Mouse (Mus musculus) kidney, embryonic 16.5 days (tissue): ENCODE results near the gene Tnp2. TPM values are rescaled to one million over a fixed set of nuclear protein-coding genes. Genes with fewer than 3 reads are reported as not detected.

Source experiments
- ATAC-seq: fragments of 200-750 bp; cut with Nextera tagmentation; 2 replicates; pipeline ENCODE4 v1.8.0; 2017; ENCODE audit warnings: moderate TSS enrichment; ENCODE audit not compliant: low FRiP score, low TSS enrichment
- H3K27ac ChIP-seq: fragments of 300-500 bp; sonication (generic); 2 replicates; pipeline ENCODE4 v1.5.1; 2014; ENCODE audit warnings: low read length
- H3K27me3 ChIP-seq: fragments of 300-500 bp; sonication (generic); 2 replicates; pipeline ENCODE4 v1.6.1; 2014; ENCODE audit warnings: low read length, control low read depth, mixed read lengths; ENCODE audit not compliant: insufficient read depth
- H3K36me3 ChIP-seq: fragments of 300-500 bp; sonication (generic); 2 replicates; pipeline ENCODE4 v1.6.1; 2014; ENCODE audit warnings: low read length, control low read depth, mixed read lengths; ENCODE audit not compliant: insufficient read depth
- H3K4me1 ChIP-seq: fragments of 300-500 bp; sonication (generic); 2 replicates; pipeline ENCODE4 v1.6.1; 2014; ENCODE audit warnings: low read length, control low read depth, mixed read lengths; ENCODE audit not compliant: insufficient read depth
- H3K4me2 ChIP-seq: fragments of 300-500 bp; sonication (generic); replicated peaks from 2 replicates; pipeline ENCODE4 v1.6.1; 2014; ENCODE audit warnings: low read depth, low read length
- H3K4me3 ChIP-seq: fragments of 300-500 bp; sonication (generic); 2 replicates; pipeline ENCODE4 v1.5.1; 2014; ENCODE audit warnings: mild to moderate bottlenecking, low read length
- H3K9ac ChIP-seq: fragments of 300-500 bp; sonication (generic); replicated peaks from 2 replicates; pipeline ENCODE4 v1.6.1; 2014; ENCODE audit warnings: low read length
- H3K9me3 ChIP-seq: fragments of 300-500 bp; sonication (generic); 2 replicates; pipeline ENCODE4 v1.6.1; 2016; ENCODE audit warnings: low read length, control low read depth
- WGBS: fragments of 180-500 bp; shearing (Covaris S2); extraction: QIAGEN DNeasy Blood & Tissue Kit; methylation state at CpG from one replicate; pipeline ENCODE4 v1.1.7; 2014; 5-methylcytosine and 5-hydroxymethylcytosine counted together
- polyA plus RNA-seq: library from polyadenylated mRNA; unstranded; fragments of >200 nt; fragmentation: Nextera tagmentation; extraction: Ambion mirVana; gene quantifications from 2 replicates; pipeline ENCODE4 v1.2.1, GENCODE M21; 2015

Tnp2 gene
- polyA plus RNA-seq, 1 experiment from 2014 or later, result not detected

DNA sequence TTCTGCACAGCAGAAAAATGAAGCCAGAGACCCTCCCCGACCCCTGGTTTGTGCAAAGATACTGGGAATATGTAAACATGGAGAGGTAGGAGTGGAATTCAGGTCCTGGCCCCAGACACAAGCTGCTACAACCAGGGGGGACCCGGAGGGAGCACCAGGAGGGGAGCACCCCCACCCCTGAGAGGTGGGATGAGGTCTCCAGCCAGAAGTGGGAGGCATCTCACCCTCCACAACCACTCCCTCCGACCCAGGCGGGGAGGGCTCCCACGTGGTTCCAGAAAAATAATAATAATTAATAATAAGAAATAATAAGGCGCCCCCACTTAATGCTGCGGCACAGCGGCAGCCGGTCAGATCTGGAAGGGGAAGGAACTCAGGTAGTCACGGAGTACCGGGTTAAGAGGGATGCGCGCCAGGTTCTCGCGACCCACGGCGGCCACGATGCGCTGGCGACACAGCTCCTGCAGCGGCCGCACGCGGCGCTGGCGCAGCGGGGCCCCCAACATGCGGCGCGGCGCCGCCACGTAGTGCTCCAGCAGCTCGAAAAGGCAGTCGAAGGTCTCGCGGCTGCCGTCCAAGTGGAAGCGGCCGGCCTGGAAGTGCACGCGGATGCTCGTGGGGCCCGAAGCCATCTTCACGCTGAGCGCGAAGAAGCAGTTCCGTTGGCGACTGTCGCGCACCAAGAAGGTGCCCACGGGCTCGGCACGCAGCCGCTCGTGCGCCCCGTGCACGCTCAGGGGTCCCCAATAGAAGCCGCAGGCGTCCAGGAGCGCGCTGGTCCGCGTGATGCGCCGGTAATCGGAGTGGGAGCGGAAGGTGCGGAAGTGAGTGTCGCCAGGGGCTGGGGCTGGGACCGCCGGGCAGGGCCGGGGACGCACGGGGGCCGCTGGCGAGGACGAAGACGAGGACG is 4.3 kb downstream of the Tnp2 start:
- peak overlapping the region; percentile 99 for H3K27ac ChIP-seq
- WGBS, result 2% methylated on average over 81 of the region's 81 CpGs
- peak overlapping the region; percentile 83 for H3K9ac ChIP-seq
- H3K4me2 ChIP-seq, result peak overlapping the region; percentile 93
- ATAC-seq, result peak; percentile 3
- peak overlapping the region; percentile 75 for H3K4me3 ChIP-seq
- no peaks in the 10 kb centered on the region for H3K9me3 ChIP-seq
- peaks cover 38% of the 10 kb centered on the region for H3K4me1 ChIP-seq
- H3K36me3 ChIP-seq, result no peaks in the 10 kb centered on the region
- no peaks in the 10 kb centered on the region for H3K27me3 ChIP-seq

GRCm38 (mm10) chr16:10783451-10783850 is 5.0 kb downstream of the Tnp2 start:
- H3K4me1 ChIP-seq, result peaks cover 38% of the 10 kb centered on the region
- no peak for ATAC-seq
- H3K9ac ChIP-seq, result peak overlapping the region; percentile 83
- peak overlapping the region; percentile 93 for H3K4me2 ChIP-seq
- no peaks in the 10 kb centered on the region for H3K36me3 ChIP-seq
- no peaks in the 10 kb centered on the region for H3K27me3 ChIP-seq
- 55% methylated on average over 8 of the region's 8 CpGs for WGBS
- no peaks in the 10 kb centered on the region for H3K9me3 ChIP-seq
- peak overlapping the region; percentile 75 for H3K4me3 ChIP-seq
- no peak overlapping the region for H3K27ac ChIP-seq

- Histone ChIP-seq H3K9me3 (no peaks in the 10 kb centered on the region), H3K4me3 (peak overlapping the region; percentile 75), H3K27me3 (no peaks in the 10 kb centered on the region), H3K27ac (no peak overlapping the region), H3K36me3 (no peaks in the 10 kb centered on the region), H3K4me1 (peaks cover 38% of the 10 kb centered on the region), H3K9ac (peak overlapping the region; percentile 42; the same call in 1 of the 2 replicates), H3K4me2 (peak overlapping the region; percentile 93)
- ATAC-seq, result no peak
- WGBS, result 20% methylated on average over 1 of the region's 1 CpGs
These were observed 5.4 kb downstream of the Tnp2 start for GRCm38 (mm10) chr16:10783152-10783434.

- WGBS, result 58% methylated on average over 6 of the region's 6 CpGs
- peak overlapping the region; percentile 29; the same call in 1 of the 2 replicates for H3K27ac ChIP-seq
- ATAC-seq, result no peak
- H3K4me2 ChIP-seq, result peak overlapping the region; percentile 93; the same call in 1 of the 2 replicates
- H3K27me3 ChIP-seq, result no peaks in the 10 kb centered on the region
- H3K4me3 ChIP-seq, result no peak overlapping the region; the same call in none of the 2 replicates
- H3K4me1 ChIP-seq, result peaks cover 43% of the 10 kb centered on the region
- H3K9me3 ChIP-seq, result no peaks in the 10 kb centered on the region
- no peaks in the 10 kb centered on the region for H3K36me3 ChIP-seq
- peak overlapping the region; percentile 42 for H3K9ac ChIP-seq
These were observed 5.9 kb downstream of the Tnp2 start for GRCm38 (mm10) chr16:10782377-10783151.

DNA sequence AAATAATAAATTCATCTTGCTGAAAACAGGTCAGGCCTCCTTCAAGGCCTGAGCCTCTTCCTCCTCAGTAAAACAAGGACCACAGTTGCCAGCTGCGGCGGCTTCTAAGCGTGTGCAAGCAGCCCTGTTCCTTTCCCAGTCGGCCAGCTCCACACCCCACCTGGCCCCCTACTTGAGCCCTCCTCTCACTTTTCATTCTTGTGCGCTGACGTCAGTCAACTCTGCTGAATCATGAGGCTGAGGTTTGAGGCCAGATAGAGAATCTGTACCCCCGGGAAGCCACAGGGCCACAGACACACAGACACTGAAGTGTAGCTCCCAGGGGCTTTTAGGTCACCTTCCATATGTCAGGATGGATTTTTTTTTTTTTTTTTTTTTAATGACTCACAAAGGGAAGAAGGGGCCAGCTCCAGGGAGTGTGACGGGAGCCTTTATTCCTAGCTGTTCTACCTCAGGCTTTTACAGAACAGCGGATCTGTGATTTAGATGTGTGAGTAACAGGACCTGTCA is 6.5 kb downstream of the Tnp2 start:
- ATAC-seq, result no peak
- H3K9me3 ChIP-seq, result no peaks in the 10 kb centered on the region
- 40% methylated on average over 9 of the region's 9 CpGs for WGBS
- H3K4me2 ChIP-seq, result no peak overlapping the region
- no peak overlapping the region for H3K4me3 ChIP-seq
- no peaks in the 10 kb centered on the region for H3K36me3 ChIP-seq
- no peaks in the 10 kb centered on the region for H3K27me3 ChIP-seq
- peaks cover 40% of the 10 kb centered on the region for H3K4me1 ChIP-seq
- peak overlapping the region; percentile 29; the same call in 1 of the 2 replicates for H3K27ac ChIP-seq
- peak overlapping the region; percentile 42; the same call in 1 of the 2 replicates for H3K9ac ChIP-seq

DNA sequence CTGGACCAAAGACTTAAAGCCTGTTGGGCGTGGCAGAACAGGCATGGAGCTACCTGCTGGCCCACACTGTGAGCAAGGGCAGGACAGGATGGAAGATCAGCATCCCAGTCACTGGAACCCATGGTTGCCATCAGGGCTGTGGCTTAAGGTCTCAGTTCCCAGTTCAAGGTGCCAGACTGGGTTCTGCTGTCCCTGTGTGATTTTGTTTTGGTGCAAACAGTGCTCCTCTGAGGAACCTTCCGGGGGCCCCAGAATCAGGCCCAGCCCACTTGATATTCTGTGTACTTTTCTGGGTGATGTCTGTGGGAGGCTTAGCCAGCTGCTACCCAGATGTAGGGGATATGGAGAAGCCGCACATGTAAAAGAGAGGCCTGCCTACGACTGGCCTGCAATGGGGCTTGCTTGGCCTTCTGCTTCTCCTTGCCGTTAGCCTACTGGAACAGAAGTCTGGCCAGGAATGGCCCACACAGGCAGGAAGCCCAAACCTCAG is 7.8 kb downstream of the Tnp2 start:
- peaks cover 42% of the 10 kb centered on the region for H3K4me1 ChIP-seq
- no peaks in the 10 kb centered on the region for H3K27me3 ChIP-seq
- H3K9me3 ChIP-seq, result no peaks in the 10 kb centered on the region
- 64% methylated on average over 5 of the region's 5 CpGs for WGBS
- no peaks in the 10 kb centered on the region for H3K36me3 ChIP-seq
- no peak overlapping the region for H3K27ac ChIP-seq
- H3K9ac ChIP-seq, result 0 out of 2 replicates have a peak overlapping the region, but pooled peaks have one; percentile 31
- no peak for ATAC-seq
- no peak overlapping the region for H3K4me2 ChIP-seq
- H3K4me3 ChIP-seq, result no peak overlapping the region

DNA sequence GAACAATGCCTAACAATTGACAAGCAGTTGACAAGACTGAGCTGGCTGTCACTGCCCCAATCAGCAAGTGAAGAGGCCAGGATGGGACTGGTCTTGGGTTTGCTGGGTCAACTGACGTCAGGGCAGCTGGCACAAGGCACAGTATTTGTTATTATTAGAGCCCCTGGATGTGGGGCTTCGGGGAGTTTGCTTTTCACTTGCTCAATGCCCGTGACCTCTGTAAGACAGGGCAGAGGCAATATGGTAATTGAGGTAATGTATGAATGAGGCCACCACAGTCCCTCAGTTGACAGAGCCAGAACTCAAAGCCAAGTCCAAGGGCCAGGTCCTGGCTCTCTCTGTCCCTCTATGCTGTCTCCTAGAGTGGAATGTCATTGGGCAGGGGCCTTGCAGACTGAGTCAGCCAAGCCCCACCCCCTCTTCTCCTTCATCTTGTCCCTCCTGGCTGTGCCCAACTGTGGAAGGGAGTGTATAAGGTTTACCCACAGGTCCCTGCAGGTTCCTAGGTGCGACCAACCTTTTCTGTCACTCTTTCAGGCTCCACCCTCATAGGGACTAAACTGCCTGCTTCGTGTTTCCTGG is 10.8 kb downstream of the Tnp2 start:
- no peak for ATAC-seq
- H3K36me3 ChIP-seq, result no peaks in the 10 kb centered on the region
- H3K9me3 ChIP-seq, result no peaks in the 10 kb centered on the region
- H3K27me3 ChIP-seq, result no peaks in the 10 kb centered on the region
- peaks cover 26% of the 10 kb centered on the region for H3K4me1 ChIP-seq
- no peak overlapping the region for H3K9ac ChIP-seq
- H3K4me3 ChIP-seq, result no peak overlapping the region
- WGBS, result 57% methylated on average over 5 of the region's 5 CpGs
- no peak overlapping the region for H3K4me2 ChIP-seq
- H3K27ac ChIP-seq, result no peak overlapping the region

DNA sequence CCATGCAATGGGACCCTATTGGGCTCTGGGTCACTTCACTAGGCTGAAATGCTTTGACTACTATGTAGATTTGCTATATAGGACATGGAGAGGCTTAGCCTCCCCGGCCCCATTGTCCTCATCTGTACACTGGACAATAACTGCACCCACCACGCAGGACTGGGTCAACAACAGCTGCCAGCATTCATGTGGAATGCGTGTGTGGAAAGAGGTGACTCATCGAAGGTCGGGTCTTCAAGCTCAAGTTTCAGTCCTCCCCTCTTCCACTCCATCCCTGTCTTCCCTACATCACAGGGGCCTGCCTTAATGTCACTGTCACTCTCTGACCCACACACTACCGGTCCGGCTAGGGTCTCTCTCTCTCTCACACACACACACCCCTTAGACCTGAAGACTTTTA is 12.1 kb downstream of the Tnp2 start:
- WGBS, result 21% methylated on average over 7 of the region's 7 CpGs
- no peak overlapping the region for H3K4me2 ChIP-seq
- H3K4me1 ChIP-seq, result peaks cover 14% of the 10 kb centered on the region
- no peaks in the 10 kb centered on the region for H3K27me3 ChIP-seq
- peak; percentile 25; the same call in 1 of the 2 replicates for ATAC-seq
- H3K9ac ChIP-seq, result no peak overlapping the region
- no peak overlapping the region for H3K27ac ChIP-seq
- H3K9me3 ChIP-seq, result no peaks in the 10 kb centered on the region
- no peak overlapping the region for H3K4me3 ChIP-seq
- no peaks in the 10 kb centered on the region for H3K36me3 ChIP-seq

GRCm38 (mm10) chr16:10774726-10775125 is 13.7 kb downstream of the Tnp2 start:
- H3K27ac ChIP-seq, result no peak overlapping the region
- ATAC-seq, result no peak
- 80% methylated on average over 4 of the region's 4 CpGs for WGBS

More at GRCm38 (mm10) chr16:10774726-10775125, 13.7 kb downstream of the Tnp2 start:
- Histone ChIP-seq H3K27me3 (no peaks in the 10 kb centered on the region), H3K4me3 (no peak overlapping the region), H3K4me2 (no peak overlapping the region), H3K4me1 (peaks cover 22% of the 10 kb centered on the region), H3K9ac (no peak overlapping the region), H3K9me3 (no peaks in the 10 kb centered on the region), H3K36me3 (no peaks in the 10 kb centered on the region)
